Mouse (Mus musculus) cerebellum, adult 2 months (tissue): ENCODE measurements around the gene Eef1a2. TPM values are rescaled to one million over a fixed set of nuclear protein-coding genes. Genes with fewer than 3 reads are reported as not detected.

Source experiments
- DNase-seq, 2 experiments: peaks; one replicate each; pipeline ENCODE4 v3.0.0; 2021
- H3K27ac ChIP-seq: fragments of 200-500 bp; 2 replicates; pipeline ENCODE4 v1.5.1; 2012; ENCODE audit warnings: low read length, control low read depth, inconsistent platforms; ENCODE audit not compliant: insufficient read depth
- H3K27me3 ChIP-seq: fragments of 200-500 bp; 2 replicates; pipeline ENCODE4 v1.6.1; 2012; ENCODE audit warnings: inconsistent platforms, mild to moderate bottlenecking, low read length, moderate library complexity; ENCODE audit not compliant: control insufficient read depth, insufficient read depth
- H3K4me1 ChIP-seq: fragments of 200-500 bp; 2 replicates; pipeline ENCODE4 v1.6.1; 2011; ENCODE audit warnings: low read length; ENCODE audit not compliant: control insufficient read depth, insufficient read depth
- H3K4me3 ChIP-seq: fragments of 200-500 bp; replicated peaks from 2 replicates; pipeline ENCODE3; 2011; ENCODE audit warnings: mild to moderate bottlenecking, low read depth, low read length, control low read depth; ENCODE audit not compliant: insufficient read depth
- CTCF ChIP-seq: fragments of 200-500 bp; IDR thresholded peaks from 2 replicates; pipeline ENCODE4 v1.5.1; 2011; ENCODE audit warnings: low read depth, mild to moderate bottlenecking, control low read depth, low read length, moderate library complexity, borderline replicate concordance; ENCODE audit not compliant: insufficient read depth
- POLR2A ChIP-seq: fragments of 200-500 bp; IDR thresholded peaks from 2 replicates; pipeline ENCODE4 v1.6.1; 2011; ENCODE audit warnings: low read length, control low read depth, borderline replicate concordance; ENCODE audit not compliant: insufficient read depth
- WGBS: fragments of 180-500 bp; shearing (Covaris S2); methylation state at CpG from one replicate; pipeline ENCODE4 v1.1.7; 2018; 5-methylcytosine and 5-hydroxymethylcytosine counted together
- polyA plus RNA-seq: library from polyadenylated mRNA; depleted of rRNA; stranded (reverse); fragments of >200 nt; gene quantifications from 2 replicates; pipeline ENCODE4 v1.2.3, GENCODE M21; 2012; rRNA removed

Gene Eef1a2
- polyA plus RNA-seq, 1 experiment: 1,226 TPM

DNA sequence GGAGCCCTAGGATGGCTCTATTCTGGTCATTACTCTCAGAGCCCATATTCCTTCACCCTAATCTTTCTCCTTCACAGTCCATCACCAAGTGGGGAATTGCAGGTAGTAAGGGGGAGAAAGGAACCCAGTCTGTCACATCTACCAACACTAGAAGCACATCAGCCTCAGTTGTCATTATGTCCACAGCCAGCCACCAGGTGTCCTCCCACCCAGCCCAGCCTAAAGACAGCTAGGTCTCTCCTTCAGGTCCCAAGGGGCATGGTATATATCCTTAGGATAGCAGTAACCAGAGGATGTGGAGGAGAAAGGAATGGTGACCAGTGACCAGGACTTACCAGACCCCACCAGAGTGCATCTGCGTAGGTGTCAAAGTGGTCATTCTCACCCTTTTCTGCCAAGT is 45.1 kb downstream of the Eef1a2 start:
- no peak overlapping the region for H3K4me3 ChIP-seq
- no peaks in the 10 kb centered on the region for H3K27me3 ChIP-seq
- peak in 1 of 2 experiments; percentile 25 for DNase-seq
- H3K27ac ChIP-seq: no peak overlapping the region
- no peak for TF ChIP-seq POLR2A
- no peak for TF ChIP-seq CTCF
- WGBS: 94% methylated on average over 1 of the region's 1 CpGs
- H3K4me1 ChIP-seq: peaks cover 10% of the 10 kb centered on the region

DNA sequence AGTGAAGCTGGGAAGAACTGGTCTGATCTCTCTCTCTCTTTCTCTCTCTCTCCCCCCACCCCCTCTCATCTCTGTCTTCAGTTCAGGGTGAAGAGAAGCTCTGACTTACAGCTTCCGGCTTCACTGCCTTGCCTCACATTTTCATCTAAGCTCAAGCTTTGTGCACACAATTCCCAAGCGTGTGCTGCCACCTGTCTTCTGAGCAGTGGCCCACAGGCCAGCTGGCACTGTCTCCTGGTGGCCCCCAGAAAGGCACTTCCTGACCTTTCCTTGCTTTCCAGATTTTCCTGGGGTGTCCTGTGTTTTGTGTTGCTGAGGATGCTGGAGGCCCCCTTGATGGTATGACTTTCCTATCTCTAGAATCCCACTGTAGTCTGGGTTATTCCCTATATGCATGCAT is 52.7 kb downstream of the Eef1a2 start:
- Histone ChIP-seq H3K27me3 (no peaks in the 10 kb centered on the region), H3K27ac (no peak overlapping the region), H3K4me3 (no peak overlapping the region), H3K4me1 (peaks cover 25% of the 10 kb centered on the region)
- peak; percentile 72; the same call in 1 of the 2 replicates for TF ChIP-seq CTCF
- TF ChIP-seq POLR2A: no peak
- peak in 1 of 2 experiments; percentile 55 for DNase-seq
- WGBS: 9% methylated on average over 2 of the region's 2 CpGs

DNA sequence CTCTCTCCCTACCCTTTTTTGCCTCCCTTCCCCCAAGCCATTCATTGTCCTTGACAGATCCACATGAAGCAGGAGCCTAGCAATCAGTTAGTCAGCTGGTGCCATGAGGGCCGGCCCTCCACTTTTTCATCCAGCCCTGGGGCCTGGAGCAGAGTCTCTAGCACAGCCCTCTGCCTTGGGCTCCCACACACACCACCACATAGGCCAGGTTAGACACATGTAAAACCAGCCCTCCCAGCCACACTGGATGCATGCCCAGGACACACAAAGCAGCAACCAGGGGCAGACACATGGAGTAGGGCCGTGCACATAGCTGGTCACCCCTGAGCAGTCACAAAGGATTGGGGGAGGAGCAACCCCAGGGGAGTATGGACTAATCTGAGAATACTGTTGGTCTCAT is 54.7 kb downstream of the Eef1a2 start:
- Histone ChIP-seq H3K4me3 (no peak overlapping the region), H3K4me1 (peaks cover 19% of the 10 kb centered on the region), H3K27me3 (no peaks in the 10 kb centered on the region), H3K27ac (no peak overlapping the region)
- DNase-seq: no peak
- TF ChIP-seq CTCF: no peak
- no peak for TF ChIP-seq POLR2A
- 60% methylated on average over 2 of the region's 2 CpGs for WGBS

DNA sequence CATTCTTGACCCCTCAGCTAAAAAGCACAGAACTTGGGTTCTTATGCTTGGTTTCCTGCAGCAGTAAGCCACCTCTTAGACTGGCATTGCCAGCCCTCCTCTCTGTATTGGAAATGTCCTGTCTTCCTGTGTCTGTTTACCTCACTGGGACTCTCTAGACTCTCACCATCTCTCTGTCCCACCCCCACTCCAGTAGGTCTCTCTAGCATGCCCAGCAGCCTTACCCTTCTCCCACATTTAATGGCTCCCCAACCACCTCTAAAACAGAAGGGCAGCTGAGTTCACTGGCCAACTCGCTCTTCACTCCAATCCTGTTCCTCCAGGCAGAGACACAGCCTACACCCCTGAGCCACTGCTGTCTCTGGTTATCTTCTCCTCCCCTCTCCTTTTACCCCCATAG is 55.2 kb downstream of the Eef1a2 start:
- Histone ChIP-seq H3K4me1 (peaks cover 19% of the 10 kb centered on the region), H3K27ac (no peak overlapping the region), H3K4me3 (no peak overlapping the region), H3K27me3 (no peaks in the 10 kb centered on the region)
- whole genome bisulfite sequencing: 81% methylated on average over 1 of the region's 1 CpGs
- no peak for DNase-seq
- TF ChIP-seq POLR2A: no peak
- TF ChIP-seq CTCF: no peak

DNA sequence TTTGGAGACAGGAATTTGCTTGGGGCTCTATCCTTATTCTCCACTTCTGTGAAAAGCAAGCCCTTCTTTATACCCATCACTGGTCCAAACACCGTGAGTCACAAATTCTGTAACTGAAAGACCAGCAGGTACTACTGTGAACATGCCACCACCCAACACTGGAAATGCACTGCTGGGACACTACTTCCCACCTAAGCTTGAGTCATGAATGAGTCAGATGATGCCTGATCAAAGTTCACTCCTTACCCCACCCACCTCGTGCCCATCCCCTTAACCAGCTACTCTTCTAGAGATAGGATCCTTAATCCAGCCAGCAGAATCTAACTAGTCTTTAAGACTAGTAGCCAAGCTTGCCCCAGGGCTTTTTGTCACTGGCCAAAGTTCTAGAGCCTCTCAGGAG is 56.7 kb downstream of the Eef1a2 start:
- no peak overlapping the region for H3K27ac ChIP-seq
- H3K4me3 ChIP-seq: no peak overlapping the region
- peaks cover 19% of the 10 kb centered on the region for H3K4me1 ChIP-seq
- no peaks in the 10 kb centered on the region for H3K27me3 ChIP-seq
- DNase-seq: no peak
- TF ChIP-seq POLR2A (no peak), CTCF (no peak)
- 97% methylated on average over 2 of the region's 2 CpGs for WGBS

Other genes with a start within 250 kb of the Eef1a2 start
- 52.3 and 59.7 TPM in 2 replicates for gene Ythdf1, start 236.1 kb downstream of the Eef1a2 start, polyA plus RNA-seq
- 1.0 TPM in 2 replicates for gene Birc7, start 228.0 kb downstream of the Eef1a2 start, polyA plus RNA-seq
- 64.1 and 75.2 TPM in 2 replicates for gene Nkain4, start 202.3 kb downstream of the Eef1a2 start, polyA plus RNA-seq
- 118 and 122 TPM in 2 replicates for gene Arfgap1, start 189.8 kb downstream of the Eef1a2 start, polyA plus RNA-seq
- gene Col20a1, start 170.5 kb downstream of the Eef1a2 start, polyA plus RNA-seq: 2.6 and 3.5 TPM in 2 replicates
- gene Chrna4, start 113.5 kb downstream of the Eef1a2 start, polyA plus RNA-seq: 10.1 and 14.4 TPM in 2 replicates
- gene Kcnq2, start 21.7 kb downstream of the Eef1a2 start, polyA plus RNA-seq: 115 and 125 TPM in 2 replicates
- gene Ppdpf, start 30.2 kb upstream of the Eef1a2 start, polyA plus RNA-seq: 110 and 111 TPM in 2 replicates
- gene Ptk6, start 45.8 kb upstream of the Eef1a2 start, polyA plus RNA-seq: 0.03 and 0.07 TPM in 2 replicates
- gene Srms, start 56.2 kb upstream of the Eef1a2 start, polyA plus RNA-seq: 0.41 and 0.46 TPM in 2 replicates
- gene Fndc11, start 63.0 kb upstream of the Eef1a2 start, polyA plus RNA-seq: 0.46 TPM in 1 of 2 replicates, not detected in the other
- gene Helz2, start 85.0 kb upstream of the Eef1a2 start, polyA plus RNA-seq: 2.4 and 2.8 TPM in 2 replicates
- gene Gmeb2, start 131.0 kb upstream of the Eef1a2 start, polyA plus RNA-seq: 28.7 and 30.1 TPM in 2 replicates
- gene Stmn3, start 157.5 kb upstream of the Eef1a2 start, polyA plus RNA-seq: 1,100 TPM in 2 replicates
- 88.5 and 103 TPM in 2 replicates for gene Rtel1, start 162.7 kb upstream of the Eef1a2 start, polyA plus RNA-seq
- gene Zgpat, start 207.9 kb upstream of the Eef1a2 start, polyA plus RNA-seq: 102 and 106 TPM in 2 replicates
- gene Arfrp1, start 208.4 kb upstream of the Eef1a2 start, polyA plus RNA-seq: 75.6 and 77.7 TPM in 2 replicates
- 79.8 and 85.0 TPM in 2 replicates for gene Lime1, start 223.1 kb upstream of the Eef1a2 start, polyA plus RNA-seq